Mouse (Mus musculus) frontal cortex, postnatal 25 days (tissue): Measurements from ENCODE around the gene Lyzl6.
"Not testable (repeated sequence)": the region's sequence is repeated elsewhere in the genome, so short reads cannot be mapped to it uniquely, and the experiment has no call there.

ENCODE experiments used
- DNase-seq, 2 experiments: peaks; one replicate each; pipeline ENCODE4 v3.0.0; 2022; ENCODE audit warnings: low spot score in 2 of 2

Lyzl6 gene

DNA sequence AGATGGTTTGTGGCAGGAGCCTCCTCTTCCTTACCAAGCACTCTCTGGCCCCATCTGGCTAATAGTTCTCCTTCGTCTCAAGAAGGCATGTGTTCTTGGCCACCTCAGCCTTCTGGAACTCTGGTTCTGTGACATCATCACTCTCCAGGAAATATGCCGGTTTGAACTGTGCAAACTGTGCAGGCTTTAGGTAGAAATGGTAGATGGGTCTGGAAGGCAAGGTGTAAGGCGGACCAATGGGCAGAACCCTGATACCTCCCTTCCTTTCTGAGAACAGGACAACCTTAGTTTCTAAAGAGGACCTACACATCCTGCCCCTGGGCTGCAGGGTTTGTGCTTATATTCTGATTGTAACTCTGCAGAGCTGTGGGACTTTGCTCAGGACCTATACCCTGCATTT, at the start of gene Lyzl6:
Gene Lyzl6, minus strand, starts transcription at position 101 of the 400 bp plus-strand sequence.
- DNase-seq: no peak

DNA sequence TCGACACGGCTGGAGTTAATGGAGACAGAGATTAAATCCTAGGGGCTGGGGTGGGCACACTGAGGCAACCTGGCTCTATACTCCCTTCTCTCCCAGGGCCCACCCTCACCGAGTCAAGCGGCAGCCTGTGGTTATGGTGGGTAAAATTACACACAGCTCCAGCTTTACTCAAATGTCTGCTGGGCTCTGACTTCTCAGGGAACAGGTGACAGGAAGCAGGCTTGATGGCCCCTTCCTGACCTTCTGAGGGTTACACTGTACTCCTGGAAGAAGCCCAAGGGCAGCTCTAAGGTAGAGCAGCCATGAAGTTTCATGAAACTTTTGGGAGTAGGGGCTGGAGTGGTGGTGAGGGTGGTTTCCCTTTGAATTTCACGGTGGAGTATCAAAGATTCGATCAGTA, 48.0 kb upstream of the Lyzl6 start:
- DNase-seq: no peak

DNA sequence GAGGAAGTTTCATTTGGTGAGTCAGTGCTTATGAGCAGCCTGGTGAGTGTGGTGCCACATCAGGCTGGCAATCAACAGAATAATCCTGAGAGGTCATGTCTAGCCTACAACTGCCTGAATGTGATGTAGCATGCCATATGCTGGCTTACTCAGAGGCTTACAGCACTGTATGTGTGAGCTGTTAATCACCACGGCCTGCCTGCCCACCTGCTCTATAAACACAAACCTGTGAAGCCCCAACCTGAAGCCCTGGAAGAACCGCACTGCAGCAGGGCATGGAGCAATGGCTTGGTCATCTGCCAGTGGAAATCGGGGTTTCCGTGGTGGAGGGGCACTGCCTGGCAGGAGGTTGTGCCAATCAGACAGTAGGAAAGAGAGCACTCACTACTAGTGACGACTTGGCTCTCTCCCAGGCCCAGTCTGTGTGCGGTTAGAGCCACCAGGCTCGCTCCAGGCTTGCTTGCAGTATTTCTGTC, 46.6 kb upstream of the Lyzl6 start:
- DNase-seq: no peak

DNA sequence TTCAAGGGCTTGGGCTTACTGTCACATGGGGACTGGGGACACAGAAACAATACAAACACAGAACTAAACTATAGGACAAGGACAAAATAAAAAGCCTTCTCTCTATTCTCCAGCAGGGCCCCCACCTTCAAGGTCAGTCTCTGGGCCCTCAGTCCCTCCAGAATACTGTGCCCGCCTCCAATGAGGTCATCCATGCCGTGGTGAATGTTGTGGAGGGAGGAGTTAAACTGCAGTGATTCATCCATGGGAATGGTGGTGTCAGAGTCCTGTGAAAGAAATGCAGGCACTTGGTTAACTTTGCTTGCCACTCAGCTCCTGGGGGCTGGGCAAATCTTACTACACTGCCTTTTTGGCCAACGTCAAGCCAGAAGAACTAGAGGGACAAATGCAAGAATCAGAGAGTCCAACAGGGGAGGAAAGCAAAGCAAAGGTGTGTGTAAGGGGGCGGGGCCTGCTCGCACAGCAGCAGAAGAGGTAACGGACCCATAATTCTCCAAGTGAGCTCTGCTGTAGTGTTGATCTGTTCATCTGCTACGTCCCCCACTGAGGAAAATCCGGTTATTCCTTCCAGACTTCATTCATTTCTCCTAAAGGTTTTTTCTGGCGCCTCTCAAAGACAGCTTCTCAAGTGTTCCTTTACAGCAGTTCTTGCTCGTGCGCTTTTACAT, 45.1 kb upstream of the Lyzl6 start:
- no peak for DNase-seq

DNA sequence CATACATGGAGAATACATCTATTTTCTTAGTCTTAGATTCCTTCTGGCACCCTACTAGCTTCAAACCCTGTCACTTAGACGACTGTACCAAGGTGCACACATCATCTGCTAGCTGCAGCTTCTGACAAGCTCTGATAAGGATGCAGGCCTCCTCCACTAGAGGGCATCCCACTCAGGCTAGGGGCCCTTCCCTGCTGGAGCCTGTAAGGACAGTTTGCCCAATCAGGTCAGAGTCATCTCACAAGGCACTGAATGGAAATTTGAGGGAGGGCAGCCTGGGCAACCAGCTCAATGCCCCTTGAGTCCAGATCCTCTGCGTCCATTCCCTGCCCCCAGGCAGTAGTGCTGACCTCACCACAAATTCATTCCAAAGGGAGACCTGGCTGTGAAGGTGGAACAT, 38.4 kb upstream of the Lyzl6 start:
- DNase-seq: not testable (repeated sequence)

DNA sequence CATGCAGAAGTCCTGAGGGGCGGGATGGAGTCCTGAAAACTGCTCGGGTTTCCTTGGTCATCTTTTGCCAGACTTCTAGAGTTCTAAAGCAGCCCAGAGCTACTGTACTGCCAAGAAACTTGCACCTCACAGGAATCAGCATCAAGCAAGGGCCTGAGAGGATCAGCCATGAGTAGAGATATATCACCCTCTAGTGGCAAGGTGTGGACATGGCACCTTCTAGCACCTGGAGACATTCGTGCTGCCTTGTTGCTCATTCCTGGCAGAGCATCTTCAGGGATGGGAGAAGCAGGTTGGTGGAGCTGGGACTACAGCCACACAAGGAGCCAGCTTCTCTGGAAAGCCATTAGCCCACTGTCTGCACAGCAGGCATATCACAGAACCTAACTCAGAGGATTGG, 36.9 kb upstream of the Lyzl6 start:
- DNase-seq: peak; percentile 59 to 75

DNA sequence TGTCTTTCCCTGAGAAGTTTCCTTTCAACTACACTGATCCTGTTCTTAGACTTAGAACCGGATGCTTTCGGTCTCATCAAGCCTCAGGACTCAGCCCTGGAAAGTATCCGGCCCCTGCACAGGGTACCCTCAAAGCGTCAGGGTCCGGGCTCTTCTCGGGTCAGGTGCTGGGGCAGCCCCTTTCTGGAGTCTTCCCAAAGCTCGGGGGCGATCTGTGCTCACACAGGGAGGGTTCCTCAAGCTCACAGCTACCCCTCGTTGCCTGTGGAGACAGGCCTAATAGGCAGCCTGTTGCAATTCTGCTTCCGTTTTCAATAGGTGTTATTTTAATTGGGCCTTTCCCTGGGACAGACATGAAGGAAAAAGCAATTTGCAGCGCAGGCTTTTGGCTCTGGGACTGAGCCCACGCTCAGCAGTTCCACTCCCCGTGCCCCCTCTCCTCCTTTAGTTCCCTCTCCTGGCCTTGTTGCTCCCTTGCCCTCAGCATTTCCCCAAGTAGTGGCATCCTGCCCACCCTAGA, 28.3 kb upstream of the Lyzl6 start:
- no peak for DNase-seq

DNA sequence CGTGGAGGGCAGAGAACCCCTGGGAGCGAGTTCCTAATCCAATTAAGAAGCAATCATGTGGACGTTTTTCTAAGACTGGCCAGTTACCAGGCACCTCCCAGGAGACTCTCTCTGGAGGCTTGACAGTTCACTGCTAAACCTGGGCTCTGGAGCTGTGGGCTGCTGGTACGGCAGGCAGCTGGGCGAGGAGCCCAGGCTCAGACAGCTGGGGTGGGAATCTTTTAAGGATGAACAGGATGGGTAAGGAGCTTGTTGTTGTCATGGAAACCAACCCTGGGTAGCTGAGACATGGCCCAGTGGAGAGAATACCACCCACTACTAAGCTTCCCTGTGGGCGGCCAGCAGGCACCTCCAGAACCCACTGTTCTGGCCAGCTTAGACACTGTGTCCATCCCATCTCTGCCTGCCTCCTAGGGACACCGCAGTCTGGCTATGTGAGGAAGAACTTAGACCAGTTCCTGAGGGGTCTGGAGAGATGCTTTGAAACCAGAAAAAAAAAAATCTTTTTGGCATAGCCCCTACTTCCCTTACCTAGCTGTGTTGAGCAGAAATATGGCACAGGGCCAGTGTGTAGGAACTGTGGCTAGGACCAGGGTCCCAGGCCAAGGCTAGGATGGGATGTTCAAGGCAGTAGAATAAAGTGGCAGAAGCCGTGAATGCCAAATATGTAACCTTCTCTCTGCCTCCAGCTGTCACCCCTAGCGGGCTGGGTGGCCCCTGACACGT, 27.7 kb upstream of the Lyzl6 start:
- DNase-seq: peak; percentile 50 to 66

DNA sequence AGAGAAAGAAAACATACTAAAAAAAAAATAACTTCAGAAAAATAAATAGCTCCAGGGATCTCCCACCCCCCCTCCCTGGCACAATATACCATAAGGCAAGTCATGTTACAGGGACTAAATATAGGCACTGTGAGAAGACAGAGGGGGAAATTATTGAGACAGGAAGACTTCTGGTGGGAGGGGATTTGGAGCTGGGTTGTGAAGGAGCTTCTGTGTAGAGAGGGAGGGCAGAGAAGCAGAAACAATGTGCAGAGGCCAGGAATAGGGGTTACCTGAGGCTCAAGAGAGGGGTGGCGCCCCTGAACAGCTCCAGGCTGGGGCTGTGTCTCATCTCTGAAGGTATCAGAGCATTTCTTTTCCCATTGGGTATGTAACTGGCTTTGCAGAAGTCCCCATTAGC, 27.0 kb upstream of the Lyzl6 start:
- DNase-seq: no peak

DNA sequence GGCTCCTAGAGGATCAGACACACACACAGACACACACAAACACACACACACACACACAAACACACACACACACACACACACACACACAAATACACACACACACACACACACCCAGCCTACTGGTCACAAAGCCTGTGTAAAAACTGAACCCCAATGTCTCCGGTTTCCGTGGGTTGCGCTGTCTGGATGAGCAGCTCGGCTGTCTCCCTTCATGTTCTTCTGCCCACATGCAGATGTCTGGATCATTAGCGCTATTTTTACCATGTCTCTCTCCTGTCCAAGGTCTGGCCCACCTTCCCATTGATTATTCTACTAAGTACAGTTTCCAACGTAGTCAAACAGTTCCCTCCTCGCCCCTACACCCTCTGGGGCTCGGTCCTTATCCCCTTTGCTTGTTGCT, 24.4 kb upstream of the Lyzl6 start:
- DNase-seq: no peak

DNA sequence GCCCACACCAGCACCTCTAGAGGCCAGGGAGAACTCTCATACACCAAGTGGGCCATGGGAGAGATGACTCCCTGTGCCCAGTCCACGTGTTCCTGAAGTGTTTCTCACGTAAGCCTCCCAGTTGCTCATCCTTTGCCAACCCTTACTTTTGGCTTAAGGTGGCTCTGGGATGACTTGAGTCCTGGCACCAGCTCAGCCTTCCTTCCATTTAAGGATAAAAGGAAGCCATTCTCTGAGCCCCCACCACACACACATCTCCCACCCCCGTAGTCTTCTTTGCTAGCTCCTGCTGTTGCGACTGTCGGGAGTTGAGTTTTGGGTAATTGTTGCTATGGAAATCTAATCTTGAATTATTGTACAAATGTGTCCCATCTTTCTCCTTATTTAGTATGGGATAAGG, 23.9 kb upstream of the Lyzl6 start:
- DNase-seq: peak in 1 of 2 experiments; percentile 61

DNA sequence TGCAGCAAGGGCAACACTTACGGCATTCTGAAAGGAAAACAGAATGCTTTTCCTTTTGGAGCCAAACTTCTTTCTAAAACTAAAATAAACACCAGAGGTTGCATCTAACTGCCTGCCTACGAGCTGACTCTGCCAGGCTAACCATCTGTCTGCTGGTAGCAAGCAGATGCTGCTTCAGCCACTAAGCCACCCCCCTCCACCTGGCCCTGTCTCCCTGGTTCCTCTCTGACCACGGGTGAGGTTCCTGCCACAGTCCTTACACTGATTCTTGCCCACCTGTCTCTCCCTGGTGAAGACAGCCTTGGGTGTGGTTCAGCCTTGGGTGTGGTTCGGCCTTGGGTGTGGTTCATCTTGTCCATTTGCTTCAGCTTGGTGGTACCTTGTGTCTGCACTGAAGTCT, 23.2 kb upstream of the Lyzl6 start:
- DNase-seq: no peak

DNA sequence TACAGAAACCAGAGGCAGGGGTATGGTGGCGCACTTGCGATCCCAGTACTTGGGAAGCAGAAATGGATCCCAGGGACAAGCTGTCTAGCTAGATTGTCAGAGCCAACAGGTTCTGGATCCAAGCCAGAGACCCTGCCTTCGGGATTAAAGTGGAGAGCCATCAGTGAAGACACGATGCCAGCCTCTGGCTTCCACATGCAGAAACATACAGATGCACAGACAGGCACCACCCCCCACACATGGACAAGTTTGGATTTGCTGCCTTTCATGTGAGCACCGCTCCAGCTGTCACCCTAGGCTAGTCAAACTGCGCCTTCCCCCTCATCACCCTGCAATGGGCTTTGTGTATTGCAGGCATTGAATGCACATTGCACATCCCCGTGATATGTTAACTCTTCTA, 19.5 kb upstream of the Lyzl6 start:
- no peak for DNase-seq

DNA sequence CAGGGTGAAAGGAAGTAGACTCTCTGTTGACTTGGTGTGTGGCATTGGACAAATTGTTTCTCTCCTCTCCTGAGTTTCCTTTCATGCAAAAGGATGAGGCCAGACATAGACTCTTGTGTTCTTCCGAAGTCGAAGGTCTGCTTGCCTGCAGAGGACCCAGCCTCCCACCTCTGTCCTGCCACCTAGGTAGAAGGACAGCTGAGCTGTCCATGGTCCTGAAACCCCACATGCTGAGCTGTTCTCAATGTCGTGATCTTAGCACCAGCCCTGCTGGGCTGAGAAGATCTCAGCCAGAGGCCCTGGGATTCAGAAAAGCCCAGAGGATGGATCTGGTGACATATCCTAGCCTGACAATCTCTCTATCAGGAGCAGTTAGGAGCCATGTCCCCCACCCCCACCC, 17.8 kb upstream of the Lyzl6 start:
- no peak for DNase-seq

DNA sequence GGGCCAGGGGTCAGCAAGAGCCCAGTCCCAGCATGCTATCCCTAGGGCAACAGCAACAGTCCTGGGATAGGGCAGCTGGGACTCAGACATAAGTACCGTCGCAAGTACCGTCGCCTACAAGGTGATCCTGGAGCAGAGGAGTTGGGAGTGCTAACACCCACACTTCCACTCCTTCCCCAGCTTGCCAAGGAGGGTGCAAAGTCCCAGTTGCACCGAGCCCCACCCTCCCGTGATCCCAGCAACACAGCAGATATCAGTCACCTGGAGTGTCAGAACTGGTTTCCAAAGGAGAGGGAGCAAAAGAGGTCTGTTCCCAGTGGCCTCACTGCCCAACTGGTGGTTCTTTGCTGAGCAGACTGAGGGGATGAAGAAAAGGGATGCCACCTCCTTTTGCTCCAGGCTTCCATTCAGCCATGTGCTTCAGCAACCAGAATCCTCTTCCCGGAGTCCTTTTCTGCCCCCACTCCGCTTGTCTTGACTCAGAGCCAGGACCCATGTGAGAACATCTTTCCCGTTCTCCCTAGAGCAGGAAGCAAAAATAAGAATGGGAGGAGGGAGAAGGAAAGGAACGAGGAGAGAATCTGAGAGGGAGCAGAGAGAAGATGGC, 14.8 kb upstream of the Lyzl6 start:
- DNase-seq: no peak

DNA sequence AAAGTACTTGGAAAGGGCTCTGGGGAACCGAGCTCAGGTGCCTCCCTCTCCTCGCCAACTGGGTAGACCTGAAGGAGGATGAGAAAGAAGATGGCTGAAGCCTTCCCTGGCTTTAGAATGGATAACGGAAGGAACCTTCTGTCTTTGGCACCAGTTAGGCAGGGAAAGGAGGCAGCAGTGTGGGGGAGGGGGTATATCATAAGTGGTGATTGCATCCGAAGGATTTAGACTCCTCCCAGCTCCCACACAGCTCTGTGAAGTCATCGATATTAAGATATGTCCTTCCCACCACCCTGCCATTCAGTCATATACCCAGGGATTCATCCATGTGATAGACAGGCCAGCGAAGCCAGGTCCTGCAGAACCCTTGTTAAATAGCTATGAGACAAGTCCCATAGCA, 12.7 kb upstream of the Lyzl6 start:
- no peak for DNase-seq

DNA sequence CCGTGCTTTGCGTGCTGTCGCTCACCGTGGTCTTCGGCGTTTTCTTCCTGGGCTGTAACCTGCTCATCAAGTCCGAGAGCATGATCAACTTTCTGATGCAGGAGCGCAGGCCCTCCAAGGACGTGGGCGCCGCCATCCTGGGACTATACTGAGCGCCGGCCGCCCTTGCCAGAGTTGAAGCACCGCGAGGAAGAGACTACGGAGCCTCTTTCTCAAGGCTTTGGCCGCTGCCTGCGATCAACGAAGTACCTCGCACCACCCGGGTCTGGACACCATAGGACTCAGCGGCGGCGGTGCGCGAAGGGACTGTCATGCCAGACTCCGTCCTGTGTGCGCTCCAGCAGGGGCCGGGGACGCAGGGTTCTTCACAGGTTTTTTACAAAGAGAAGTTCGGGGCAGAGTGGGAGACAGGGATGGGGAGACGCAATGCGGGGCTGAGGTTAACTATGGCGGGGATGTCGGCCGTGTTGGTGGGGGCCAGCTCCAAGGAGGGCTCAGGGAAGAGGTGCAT, 11.3 kb upstream of the Lyzl6 start:
- no peak for DNase-seq

DNA sequence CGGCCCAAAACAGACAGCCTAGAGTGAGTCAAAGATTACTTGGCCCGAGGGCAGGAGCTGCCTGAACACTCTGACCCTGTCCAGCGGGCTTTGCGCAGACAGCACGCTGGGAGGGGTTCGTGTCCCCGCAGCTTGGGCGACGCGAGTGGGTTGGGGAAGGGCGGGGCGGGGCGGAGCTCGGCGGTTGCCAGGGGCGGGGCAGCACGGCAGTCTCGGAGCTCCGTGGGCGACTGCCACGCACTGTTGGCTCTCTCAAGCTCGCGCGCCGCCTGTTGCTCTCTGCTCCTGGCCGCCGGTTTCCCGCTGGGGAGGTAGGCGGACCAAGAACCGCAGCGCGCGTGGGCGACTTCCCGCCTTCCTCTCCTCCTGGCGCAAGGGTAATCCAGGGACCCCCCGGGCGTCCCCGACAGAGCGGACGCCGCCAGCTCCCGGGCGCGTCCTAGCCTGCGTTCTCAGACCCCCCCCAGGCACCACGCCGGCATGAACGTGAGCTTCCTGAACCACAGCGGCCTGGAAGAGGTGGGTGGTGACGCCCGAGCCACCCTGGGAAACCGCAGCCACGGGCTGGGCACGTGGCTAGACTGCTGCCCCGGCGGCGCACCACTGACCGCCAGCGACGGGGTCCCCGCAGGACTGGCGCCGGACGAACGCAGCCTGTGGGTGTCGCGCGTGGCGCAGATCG, 10.8 kb upstream of the Lyzl6 start, which contains the start of gene Rprml:
Gene Rprml, plus strand, starts transcription at position 270 of the 682 bp plus-strand sequence.
- peak; percentile 68 to 69 for DNase-seq

DNA sequence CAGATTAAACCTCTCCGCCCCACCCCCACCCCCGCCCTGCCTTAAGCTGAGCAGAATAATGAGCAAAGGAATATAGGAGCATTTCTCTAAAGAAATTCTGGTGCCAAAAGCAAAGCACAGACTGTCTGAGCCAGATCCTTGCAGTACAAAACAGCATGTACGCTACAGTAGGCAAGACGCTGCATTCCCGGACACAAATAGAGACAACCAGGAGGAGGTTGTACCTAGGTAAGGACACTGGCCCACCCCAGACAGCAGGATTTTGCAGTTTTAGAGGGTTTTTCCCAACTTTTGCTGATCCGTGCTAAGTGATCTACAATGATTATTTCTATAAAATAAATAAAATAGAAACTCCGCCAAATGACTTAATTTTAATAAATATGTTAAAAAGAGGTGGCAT, 10.0 kb upstream of the Lyzl6 start:
- no peak for DNase-seq

DNA sequence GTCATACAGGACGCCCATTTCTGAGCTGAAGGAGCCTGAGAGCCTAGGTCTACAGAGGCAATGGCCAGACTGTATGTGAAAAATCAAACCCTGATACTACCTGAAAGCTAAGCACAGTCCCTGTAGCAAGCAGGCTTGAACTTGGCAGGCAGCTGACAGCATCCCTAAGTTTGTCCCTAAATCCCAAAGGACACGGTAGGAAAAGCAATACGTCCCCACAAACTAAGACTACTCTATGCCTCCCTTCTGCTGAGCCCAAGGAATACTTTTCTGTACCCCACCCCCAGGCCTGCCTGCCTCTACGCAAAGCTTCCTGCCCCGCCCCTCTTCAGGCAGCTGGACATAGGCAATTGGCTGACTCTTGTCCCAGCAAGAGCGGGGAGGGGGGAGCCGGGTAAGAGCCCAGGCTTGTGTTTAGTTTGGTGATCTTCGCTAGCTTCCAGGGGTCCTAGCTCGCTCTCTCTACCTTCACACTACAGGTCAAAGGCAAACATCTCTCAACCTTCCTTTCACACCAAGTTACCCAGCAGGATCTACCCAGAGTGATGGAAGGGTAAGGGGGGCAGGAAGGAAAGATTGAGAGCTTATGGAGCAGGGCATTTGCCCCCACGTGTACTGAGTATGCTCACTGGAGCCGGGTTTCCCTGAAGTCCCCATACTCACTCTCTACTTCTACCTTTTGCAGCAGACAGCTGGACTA, 9.4 kb upstream of the Lyzl6 start:
- no peak for DNase-seq

DNA sequence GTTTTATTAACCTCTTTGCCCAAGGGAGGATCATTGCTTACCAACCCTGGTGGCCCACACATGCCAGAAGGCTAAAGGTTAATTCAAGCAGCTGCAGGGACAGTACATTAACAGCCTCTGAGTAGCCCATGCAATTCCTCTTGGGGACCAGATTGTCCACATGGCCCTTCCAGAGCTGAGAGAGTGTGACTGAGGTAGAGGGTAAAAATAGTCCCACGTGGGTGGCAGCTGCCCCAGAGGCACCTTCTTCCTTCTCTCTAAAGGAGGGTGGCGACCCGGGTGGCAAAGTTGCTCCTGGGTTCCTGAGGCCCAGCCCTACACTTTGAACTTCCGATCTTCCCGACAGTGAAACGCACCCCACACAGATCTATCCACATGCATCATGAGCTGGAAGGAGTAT, 7.6 kb upstream of the Lyzl6 start:
- DNase-seq: no peak
